Mouse (Mus musculus): ENCODE data around the gene Gm9837.

Gene Gm9837

DNA sequence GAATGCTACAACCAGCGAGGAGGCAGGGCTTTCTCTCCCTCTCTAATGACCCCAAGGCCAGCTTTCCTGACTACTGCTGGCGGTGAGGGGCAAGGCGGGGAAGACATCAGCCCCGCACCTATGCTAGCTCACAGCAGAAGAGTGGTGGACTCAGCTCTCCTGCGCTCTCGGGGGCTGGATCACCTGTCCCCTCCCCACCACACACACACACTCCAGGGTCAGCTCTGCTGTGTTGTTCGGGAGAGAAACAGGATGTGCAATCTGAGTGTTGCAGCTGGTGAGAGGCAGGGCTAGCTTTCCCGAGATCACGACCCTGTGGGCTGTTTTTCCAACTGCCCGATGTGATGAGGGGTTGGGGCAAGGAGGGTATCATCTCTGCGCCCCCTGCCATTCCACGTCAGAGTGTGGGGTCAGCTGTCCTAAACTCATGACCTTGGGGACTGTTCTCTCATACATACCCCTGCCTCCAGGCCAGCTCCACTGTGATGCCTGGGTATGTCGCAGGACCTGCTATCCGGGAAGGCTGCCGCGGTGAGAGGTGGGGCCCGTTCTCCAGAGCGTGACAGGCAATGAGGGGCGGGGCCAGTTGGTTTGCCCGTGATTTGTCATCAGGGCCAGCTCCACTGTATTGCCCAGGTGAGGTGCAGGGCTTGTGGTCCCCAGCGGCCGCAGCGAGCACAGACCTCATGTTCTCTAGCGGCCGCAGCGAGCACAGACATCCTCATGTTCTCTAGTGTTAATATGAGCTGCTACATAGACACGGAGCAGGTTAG, 16.7 kb upstream of the Gm9837 start:
- no peak for DNase-seq (ENCODE audit: low spot score in 2 of 2)

DNA sequence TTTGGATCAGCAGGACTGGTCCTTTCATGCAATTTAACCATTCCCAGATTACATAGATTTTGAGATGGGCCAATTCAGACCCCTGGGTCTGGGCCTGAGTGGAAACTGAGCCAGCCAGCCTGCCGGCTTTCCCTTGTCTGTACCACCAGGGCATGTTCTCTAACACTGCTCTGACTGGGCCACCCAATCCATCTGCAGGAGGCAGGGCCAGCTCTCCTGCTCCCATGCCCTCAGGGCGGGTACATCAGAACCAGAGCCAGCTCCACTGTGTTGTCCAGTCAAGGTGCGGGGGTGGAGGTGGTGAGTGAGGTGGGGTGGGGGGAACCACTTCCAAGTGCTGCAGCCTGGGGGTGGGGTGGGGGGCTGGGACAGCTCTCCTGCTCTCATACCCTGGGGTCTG, 16.1 kb upstream of the Gm9837 start:
- no peak for DNase-seq (ENCODE audit: low spot score in 2 of 2)

DNA sequence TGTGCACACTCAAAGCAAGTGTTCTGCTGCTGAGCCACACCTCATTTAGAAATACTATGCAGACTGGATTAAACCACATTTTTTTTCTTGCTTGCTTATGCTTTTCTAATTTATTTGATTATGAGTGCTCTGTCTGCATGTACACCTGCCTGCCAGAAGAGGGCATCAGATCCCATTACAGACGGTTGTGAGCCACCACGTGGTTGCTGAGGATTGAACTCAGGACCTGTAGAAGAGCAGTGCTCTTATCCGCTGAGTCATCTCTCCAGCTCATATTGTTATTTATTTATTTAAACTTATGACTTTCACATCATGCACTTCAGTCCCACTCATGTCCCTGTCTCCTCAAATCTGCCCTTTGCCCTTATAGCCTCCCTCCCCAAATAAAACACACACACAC, 15.4 kb upstream of the Gm9837 start:
- DNase-seq (ENCODE audit: low spot score in 2 of 2): no peak

DNA sequence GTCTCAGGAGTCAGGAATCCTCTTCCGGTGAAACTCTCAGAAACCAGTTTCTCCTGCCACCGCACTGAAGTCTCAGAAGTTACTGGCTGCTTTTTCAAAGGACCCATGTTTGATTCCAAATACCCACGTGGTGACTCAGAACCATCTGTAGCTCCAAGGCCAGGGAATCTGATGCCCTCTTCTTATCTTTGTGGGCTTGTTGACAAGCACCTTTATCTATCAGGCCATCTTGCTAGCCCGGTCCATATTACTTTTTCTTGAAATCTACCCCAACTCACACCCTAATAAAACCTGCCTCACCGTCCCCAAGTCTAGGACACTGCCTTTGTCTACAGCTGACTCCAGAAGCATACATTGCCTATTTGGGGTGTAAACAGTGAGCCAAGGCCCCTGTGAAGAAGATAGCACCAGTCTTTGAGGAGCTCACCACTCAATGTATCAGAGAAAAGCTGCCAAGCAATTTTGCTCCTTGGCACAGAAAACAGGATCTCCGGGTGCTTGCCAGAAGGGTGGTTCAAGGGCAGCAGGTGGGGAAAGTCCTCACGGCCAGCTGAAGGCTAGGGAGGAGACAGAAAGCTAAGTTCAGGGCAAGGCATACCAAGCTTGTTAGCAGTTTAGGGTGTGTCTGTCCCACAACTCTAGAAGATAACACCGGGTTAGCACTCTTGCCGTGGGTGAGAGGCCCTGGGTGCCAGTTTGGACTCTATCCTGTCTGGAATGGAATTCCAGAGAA, 13.0 kb upstream of the Gm9837 start:
- DNase-seq (ENCODE audit: low spot score in 2 of 2): no peak

DNA sequence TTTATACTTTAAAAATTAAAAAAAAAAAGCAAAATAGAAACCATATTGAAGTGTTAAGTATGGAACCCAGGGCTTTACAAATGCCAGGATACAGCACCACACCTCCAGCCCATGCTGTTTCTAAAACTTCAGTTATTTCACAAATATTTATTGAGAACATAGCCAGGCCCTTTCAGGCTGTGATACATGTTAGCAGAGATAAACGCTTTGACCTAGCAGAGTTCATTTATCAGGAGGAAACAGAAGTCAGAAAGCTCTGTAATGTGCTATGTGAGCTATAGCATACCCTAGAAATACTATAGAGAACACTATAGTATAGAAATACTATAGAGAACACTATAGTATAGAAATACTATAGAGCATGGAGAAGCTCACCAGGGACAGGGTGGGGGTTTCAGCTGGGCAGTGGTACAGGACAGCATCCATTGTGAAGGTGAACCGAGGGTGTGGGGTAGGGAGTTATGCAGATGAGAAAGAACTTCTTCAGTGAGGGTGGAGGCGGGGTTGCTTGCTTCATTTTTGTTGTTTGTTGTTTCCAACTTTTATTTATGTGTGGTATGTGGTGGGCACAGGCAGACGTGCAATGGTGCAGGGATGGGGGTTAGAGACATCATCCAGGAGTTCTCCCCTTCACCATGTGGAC, 10.9 kb upstream of the Gm9837 start:
- no peak for DNase-seq (ENCODE audit: low spot score in 2 of 2)

DNA sequence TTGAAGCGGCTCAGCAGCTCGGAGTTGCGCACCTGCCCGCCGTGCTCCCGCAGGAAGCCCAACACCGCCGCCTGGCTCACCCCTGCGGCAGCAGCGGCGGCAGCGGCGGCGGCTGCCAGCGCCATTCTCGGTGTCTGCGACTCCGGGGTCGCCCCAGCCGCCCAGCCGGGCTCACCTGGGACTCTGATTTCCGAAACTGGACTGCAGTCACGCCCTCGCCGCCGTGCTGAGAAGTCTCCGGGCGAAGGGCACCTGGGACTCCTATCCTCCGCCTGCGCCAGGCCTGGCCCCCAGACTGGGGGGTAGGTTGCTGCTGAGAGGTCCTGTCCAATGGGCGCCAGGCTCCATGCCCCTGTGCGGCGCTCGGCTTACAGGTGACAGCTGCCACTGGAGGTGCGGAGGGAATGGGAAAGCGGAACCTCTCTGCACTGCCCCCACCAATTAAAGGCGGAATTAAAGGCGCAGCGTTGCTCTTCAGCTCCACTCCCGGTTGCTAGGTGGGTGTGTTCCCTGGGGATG, 9.6 kb upstream of the Gm9837 start, which contains the start of the genes Gm9945 and Sowaha:
Gm9945 (plus strand) TSS at position 384 of the 519 bp plus-strand sequence.
Sowaha (minus strand) TSS at position 492 of the 519 bp plus-strand sequence.
- peak; percentile 75 to 80 for DNase-seq (ENCODE audit: low spot score in 2 of 2)

DNA sequence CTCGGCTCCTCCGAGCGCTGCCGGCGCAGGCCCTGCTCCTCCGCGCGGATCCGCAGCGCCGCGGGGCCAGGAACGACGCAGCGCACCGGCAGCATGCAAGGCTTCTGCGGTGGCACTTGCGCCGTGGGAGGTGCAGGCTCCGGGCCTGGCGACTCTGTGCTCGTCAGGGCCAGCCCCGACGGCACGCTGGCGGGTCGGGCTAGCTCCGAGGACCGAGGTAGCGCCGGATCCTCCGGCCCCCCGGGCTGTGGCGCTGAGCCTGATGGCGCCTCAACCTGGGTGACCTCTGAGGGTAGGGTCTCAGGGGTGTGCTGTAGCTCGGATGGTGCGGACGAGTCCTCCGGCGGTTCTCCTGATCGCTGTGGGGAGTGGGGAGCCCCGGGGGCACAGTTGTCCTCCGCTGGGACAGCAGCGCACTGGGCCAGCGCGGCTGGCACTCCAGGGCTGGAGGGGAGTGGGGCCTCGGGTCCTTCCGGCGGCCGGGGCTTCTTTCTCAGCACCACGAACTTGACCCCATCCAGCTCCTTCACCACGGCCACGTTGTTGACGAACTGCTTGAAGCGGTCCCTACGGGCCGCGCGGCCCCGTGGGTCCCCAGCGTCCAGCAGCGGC, 9.0 kb upstream of the Gm9837 start:
- DNase-seq (ENCODE audit: low spot score in 2 of 2): peak in 1 of 2 experiments; percentile 62

DNA sequence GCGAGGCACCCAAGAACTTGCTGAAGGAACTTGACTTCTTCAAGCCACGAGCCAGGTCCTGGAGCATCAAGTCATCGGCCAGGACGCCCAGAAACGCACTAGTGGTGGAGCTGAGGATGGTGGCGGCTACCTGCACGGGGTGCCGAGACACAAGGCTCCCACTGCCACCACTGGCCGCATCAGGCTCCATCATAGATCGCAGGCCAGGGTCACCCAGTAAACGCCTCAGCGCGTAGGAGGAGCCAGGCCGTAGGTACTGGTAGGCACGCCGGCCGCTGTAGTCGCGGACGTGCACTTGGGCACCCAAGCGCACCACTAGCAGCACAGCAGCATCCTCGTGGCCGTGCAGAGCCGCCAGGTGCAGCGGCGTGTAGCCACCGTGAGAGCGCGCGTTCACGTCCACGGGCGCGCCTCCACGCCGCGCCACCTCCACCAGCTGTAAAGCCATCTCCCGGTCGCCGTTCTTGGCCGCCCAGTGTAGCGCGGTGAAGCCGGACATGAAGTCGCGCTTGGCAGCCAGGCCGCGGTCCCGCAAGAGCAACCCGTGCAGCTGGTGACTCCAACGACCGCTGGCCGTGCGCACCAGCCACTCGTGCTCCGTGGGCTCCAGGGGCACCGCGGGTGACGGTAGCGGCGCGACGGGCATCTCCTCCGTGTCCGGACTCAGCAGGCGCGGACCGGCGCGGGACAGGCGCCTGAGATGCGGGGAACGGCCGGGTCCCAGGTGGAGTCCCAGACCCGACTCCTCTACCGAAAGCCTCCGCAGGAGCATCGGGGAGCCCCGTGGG, 8.3 kb upstream of the Gm9837 start:
- peak in 1 of 2 experiments; percentile 52 for DNase-seq (ENCODE audit: low spot score in 2 of 2)

DNA sequence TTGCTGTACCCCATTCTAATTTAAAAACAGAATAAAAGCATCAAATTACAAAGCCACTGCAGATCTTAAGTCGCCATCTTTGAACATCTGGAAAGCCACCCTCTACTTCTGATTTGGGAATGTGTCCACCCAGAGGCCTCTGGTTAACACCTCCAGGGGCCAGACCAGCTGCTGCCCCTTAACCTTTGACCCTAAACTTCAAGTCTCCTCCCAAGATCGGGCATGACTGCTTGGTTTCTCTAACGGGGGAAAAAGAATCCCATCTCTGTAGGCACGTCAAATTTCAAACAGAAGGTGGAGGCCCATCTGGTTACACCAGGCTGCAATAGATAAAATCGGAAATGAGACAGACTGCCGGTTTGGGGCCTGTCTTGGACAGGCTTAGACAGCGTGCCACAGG, 7.6 kb upstream of the Gm9837 start:
- DNase-seq (ENCODE audit: low spot score in 2 of 2): no peak

DNA sequence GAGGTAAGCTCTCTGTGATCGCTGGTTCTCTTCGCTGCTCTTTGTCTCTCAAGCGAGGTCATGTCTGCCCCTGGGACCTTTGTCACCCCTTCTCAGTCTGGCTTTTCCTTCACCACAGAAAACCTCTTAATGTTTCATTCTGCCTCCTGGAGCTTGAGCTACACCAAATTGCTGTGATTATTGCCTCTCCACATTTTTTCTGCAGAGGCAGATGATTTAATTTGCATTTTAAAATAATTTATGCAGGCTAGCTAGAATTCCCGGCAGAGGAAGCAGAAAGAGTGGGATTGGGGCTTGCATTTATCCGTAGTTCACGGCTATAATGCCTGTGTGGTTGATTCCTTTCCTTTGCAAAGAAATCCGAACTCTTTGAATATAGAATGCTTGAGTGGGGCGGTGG, 5.3 kb upstream of the Gm9837 start:
- no peak for DNase-seq (ENCODE audit: low spot score in 2 of 2)

DNA sequence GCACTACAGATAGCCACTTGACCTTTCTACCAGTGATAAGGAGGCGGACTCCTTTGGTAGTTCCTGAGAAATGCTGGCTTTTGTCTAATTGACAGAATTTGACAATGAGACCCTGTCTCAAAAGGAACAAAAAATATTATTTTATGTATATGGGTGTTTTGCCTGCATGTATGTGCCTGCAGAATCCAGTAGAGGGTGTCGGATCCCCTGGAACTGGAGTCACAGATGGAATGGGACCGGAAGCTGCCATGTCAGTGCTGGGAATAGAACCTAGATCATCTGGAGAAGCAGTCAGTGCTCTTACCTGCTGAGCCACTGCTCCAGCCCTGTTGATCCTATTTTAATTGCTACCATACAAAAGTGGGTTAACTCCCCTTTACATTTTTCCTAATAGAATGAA, 2.4 kb upstream of the Gm9837 start:
- DNase-seq (ENCODE audit: low spot score in 2 of 2): no peak

DNA sequence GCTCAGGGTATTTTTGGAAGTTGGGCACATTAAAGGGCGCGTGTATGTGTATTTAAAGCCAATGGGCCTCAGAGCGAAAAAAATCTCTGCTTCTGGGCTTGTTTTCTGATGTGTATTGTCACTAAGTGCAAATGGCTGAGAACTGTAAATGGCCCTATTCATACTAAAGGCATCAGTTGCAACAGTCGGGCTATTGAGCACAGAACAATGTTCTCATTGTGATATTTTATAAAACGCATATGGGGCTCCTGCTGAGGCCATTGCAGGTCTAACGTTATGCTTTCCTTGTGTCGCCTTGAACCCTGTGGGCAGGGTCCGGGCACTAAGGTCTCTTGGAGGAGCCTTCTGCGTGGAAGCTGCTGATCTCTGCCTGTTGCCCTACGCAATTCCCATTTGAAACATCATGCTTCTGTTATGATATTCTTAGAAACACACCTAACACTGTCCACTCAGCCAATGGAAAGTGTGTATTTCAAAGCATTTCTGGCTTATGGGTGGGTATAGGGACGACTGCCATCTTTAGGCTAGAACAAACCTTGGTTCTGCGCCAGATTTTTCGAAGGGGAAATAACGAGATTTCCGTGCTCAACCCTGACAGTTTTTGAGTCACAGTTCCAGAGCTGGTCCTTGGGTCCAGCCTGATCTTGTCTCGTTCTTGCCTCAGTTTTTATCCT, 848 bp downstream of the Gm9837 start:
- DNase-seq (ENCODE audit: low spot score in 2 of 2): no peak

DNA sequence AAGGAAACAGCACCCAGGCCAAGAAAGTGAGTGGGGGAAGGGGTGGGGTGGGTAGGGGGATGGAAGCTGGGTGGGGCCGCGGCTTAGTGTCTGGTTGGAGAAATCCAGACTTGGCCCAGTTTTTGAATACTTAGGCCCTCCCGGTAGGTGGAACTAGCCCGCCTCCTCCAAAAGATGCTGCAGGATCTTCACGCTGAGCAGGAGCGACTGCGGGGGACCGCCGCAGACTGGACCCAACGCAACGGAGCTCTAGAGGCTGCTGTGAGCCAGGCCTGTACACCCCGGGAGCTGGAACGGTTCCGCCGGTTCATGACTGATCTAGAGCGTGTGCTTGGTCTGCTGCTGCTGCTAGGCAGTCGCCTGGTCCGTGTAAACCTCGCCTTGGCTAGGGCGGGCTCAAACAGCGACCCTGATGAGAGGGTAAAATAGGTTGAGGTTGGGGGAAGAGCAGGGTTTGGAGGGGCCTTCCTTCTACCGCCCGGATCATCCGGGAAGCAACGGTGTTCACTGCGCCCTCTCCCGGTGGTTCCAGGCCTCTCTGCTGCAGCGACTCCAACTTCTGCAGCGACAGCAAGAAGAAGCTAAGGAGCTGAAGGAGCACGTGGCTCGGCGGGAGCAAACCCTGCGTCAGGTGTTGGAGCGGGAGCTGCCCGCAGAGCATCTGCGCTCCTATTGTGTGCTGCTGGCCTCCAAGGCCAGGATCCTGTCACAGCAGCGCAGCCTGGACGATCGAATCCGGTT, 3.9 kb downstream of the Gm9837 start:
- peak; percentile 90 to 92 for DNase-seq (ENCODE audit: low spot score in 2 of 2)

DNA sequence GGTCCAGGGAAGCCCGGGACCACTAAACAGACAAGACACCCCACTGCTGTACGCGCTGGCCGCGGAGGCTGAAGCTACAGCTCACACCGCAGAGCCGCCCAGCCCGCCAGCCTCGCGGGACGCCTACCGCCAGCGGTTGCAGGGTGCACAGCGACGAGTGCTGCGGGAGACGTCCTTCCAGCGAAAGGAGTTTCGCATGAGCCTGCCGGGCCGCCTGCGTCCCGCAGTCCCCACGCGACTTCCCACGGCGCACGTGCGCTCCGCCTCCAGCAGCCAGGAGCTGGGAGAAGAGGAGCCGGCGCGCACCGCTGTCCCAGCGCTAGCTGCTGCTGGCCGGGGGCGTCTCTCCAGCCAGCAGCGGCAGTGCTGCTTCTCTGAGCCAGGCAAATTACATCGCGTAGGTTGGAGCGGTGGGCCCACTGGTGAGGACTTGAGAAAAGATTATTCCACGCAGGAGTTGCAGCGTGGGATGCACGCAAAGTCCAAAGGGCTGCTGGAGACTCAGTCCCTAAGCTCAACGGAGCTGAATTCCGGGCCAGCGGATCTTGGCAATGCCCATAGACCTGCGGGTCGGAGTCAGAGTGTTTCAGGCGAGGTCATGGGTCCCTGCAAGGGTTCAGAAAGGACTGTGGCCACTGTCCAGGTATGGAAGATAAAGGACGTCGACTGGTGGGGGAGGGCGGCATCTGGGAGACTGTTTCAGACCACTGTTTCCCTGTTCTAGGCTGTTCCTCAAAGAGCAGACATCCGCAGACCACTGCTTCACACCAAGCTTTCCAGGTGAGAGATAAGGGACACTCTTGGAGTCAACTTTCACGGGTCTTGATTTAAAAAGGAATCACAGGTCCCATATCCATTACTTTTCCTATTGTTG, 6.5 kb downstream of the Gm9837 start:
- peak; percentile 53 to 61 for DNase-seq (ENCODE audit: low spot score in 2 of 2)

DNA sequence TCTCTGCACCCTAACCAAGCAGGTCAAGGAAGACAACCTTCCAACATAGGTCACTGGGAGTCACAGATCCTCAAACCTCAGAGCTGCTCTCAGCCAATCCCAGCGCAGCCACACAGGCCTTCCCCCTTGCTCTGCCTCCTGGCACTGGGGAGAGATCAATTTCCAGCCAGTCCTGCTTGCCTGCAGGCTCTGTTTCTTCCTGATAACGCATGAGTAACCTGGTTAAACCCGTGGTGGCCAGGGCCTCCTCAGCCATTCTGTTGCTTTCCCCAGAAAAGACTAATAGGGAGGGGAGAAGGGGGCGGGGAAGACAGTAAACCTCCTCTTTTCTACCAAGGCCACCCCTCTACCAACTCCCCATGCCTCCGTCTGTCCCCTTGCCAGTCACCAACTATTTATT, 8.6 kb downstream of the Gm9837 start:
- DNase-seq (ENCODE audit: low spot score in 2 of 2): no peak

DNA sequence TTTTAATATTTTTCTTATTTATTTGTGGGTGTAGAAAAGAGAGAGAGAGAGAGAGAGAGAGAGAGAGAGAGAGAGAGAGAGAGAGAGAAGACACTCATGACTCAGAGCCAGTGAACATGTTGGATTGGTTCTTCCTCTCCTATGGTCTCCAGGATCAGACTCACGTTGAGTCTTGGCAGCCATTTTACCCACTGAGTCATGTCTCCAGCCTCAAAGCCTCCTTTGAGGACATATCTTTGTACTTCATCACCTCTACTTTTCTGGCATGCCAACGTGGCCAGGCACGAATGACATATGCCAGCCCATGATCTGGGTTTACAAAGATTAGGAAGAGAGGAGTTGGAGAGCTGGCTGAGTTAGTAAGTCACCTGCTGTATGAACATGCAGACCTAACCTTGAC, 10.1 kb downstream of the Gm9837 start:
- no peak for DNase-seq (ENCODE audit: low spot score in 2 of 2)

DNA sequence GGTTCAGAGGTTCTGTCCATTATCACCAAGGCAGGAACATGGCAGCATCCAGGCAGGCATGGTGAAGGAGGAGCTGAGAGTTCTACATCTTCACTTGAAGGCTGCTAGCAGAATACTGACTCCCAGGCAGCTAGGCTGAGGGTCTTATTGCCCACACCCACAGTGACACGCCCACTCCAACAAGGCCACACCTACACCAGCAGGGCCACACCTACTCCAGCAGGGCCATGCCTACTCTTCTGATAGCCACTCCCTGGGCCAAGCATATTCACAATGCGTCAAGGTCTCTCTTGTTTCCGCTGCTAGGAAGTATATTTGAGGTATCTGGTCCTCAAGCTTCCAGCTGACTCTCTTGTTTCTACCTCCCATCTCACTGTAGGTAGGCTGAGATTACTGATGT, 11.3 kb downstream of the Gm9837 start:
- no peak for DNase-seq (ENCODE audit: low spot score in 2 of 2)

DNA sequence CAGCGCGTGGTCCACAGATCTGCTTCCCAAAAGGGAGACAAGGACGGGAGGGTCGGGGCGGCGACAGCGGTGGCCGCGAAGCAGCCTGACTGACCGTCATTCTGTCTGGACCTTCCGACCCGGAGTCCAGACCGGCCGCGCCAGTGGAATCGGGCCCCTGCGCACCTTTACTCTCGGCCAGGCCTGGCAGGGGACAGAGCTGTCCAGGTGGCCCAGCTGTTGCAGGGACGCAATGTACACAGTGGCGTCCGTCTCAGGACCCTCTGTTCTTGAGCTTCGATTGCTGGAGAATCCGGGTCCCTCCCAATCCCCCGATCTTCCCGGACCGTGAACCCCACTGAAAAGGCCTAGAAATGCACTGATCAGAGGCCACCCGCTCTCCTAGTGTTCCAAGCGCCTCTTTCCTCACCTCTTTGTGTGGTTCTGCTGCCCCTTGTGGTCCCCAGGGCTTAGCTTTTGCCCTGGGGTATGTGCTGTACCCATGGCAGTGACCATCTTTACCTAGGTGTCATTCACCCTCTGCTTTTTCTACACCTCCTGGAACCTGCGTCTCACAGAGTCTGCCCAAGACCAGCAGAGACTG, 12.8 kb downstream of the Gm9837 start:
- no peak for DNase-seq (ENCODE audit: low spot score in 2 of 2)
